Mouse (Mus musculus): ENCODE data around the gene Tceanc2.
A peak's percentile ranks its signal among the peaks of the same experiment; 100 is the strongest.

Gene Tceanc2

GRCm38 (mm10) chr4:107178182-107178829 is 610 bp downstream of the Tceanc2 start, which contains the start of gene Tmem59:
Tmem59 (plus strand) TSS chr4:107178399.
- DNase-seq (ENCODE audit: low spot score): peak; percentile 84

GRCm38 (mm10) chr4:107177506-107177905 is 1.4 kb downstream of the Tceanc2 start:
- no peak for DNase-seq (ENCODE audit: low spot score)

GRCm38 (mm10) chr4:107167798-107168197 is 11.1 kb downstream of the Tceanc2 start:
- no peak for DNase-seq (ENCODE audit: low spot score)

GRCm38 (mm10) chr4:107166700-107167099 is 12.2 kb downstream of the Tceanc2 start:
- no peak for DNase-seq (ENCODE audit: low spot score)

- DNase-seq (ENCODE audit: low spot score): no peak
Measured at GRCm38 (mm10) chr4:107163756-107164587, 14.9 kb downstream of the Tceanc2 start.

- no peak for DNase-seq (ENCODE audit: low spot score)
Measured at GRCm38 (mm10) chr4:107163341-107163740, 15.6 kb downstream of the Tceanc2 start.

- DNase-seq (ENCODE audit: low spot score): no peak
Measured at GRCm38 (mm10) chr4:107160181-107160580, 18.7 kb downstream of the Tceanc2 start.

GRCm38 (mm10) chr4:107159166-107159773 is 19.6 kb downstream of the Tceanc2 start:
- no peak for DNase-seq (ENCODE audit: low spot score)

- DNase-seq (ENCODE audit: low spot score): no peak
Measured at GRCm38 (mm10) chr4:107156983-107157401, 21.9 kb downstream of the Tceanc2 start.

- no peak for DNase-seq (ENCODE audit: low spot score)
Measured at GRCm38 (mm10) chr4:107152571-107152970, 26.3 kb downstream of the Tceanc2 start.

- DNase-seq (ENCODE audit: low spot score): no peak
Measured at GRCm38 (mm10) chr4:107150991-107151390, 27.9 kb downstream of the Tceanc2 start.

- DNase-seq (ENCODE audit: low spot score): no peak
Measured at GRCm38 (mm10) chr4:107143511-107143910, 35.4 kb downstream of the Tceanc2 start.

GRCm38 (mm10) chr4:107139836-107140631 is 38.9 kb downstream of the Tceanc2 start:
- no peak for DNase-seq (ENCODE audit: low spot score)

GRCm38 (mm10) chr4:107138948-107139835 is 39.7 kb downstream of the Tceanc2 start:
- no peak for DNase-seq (ENCODE audit: low spot score)

GRCm38 (mm10) chr4:107136531-107136930 is 42.4 kb downstream of the Tceanc2 start:
- DNase-seq (ENCODE audit: low spot score): no peak

- DNase-seq (ENCODE audit: low spot score): no peak
Measured at GRCm38 (mm10) chr4:107135663-107136062, 43.3 kb downstream of the Tceanc2 start.

- DNase-seq (ENCODE audit: low spot score): no peak
Measured at GRCm38 (mm10) chr4:107134891-107135290, 44.0 kb downstream of the Tceanc2 start.

- no peak for DNase-seq (ENCODE audit: low spot score)
Measured at GRCm38 (mm10) chr4:107130534-107130933, 48.4 kb downstream of the Tceanc2 start.

GRCm38 (mm10) chr4:107129373-107129772 is 49.5 kb downstream of the Tceanc2 start:
- no peak for DNase-seq (ENCODE audit: low spot score)

GRCm38 (mm10) chr4:107127901-107128669 is 50.8 kb downstream of the Tceanc2 start:
- no peak for DNase-seq (ENCODE audit: low spot score)

Measured in urinary bladder, postnatal 10 days (tissue).